Mouse (Mus musculus): ENCODE measurements around the gene Npy4r. TPM values are rescaled to one million over a fixed set of nuclear protein-coding genes. Genes with fewer than 3 reads are reported as not detected.

Gene Npy4r
- total and polyA plus RNA-seq, 3 experiments = 0.11 TPM; not detected in 2

DNA sequence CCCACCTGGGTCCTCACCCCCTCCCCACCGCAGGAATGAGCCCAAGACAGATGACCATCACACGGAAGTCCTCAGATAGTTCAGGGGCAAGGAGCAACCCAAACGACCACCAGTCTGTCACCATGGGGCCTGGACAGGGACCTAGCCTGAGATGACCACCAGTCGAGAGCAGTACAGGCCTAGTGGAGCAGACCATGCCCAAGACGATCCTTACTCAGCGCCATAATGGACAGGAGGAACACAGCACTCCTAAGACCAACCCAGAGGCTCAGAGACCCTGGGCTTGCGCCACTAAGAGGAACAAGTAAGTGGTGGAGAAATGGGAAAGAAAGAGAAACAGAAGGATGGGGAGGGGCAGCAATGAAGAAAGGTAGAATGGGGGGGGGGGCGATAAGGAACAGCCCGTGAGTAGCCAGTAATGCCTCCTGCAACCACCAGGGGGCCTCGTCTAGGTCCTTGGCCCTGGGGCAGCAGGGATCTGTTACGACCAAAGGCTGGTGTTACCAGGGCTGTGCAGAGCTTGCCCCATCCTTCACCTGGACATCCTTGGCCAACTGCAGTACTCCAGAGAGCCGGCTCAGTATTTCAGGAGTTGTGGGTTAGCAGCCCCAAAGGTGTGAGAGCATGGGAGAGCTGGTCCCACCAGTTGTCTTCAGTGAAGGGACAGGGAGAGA lies 45.8 kb downstream of the Npy4r start:
- DNase-seq (ENCODE audit: low spot score) (peak; percentile 4), ATAC-seq (ENCODE audit: extremely low read depth, insufficient number of reproducible peaks, low FRiP score, poor library complexity, severe bottlenecking) (no peak)
- Histone ChIP-seq H3K4me1 (ENCODE audit: insufficient read depth, low read depth, low read length) (no peaks in the 10 kb centered on the region), H3K9me3 (replicated peaks) (no peaks in the 10 kb centered on the region), H3K36me3 (replicated peaks) (no peaks in the 10 kb centered on the region), H3K27me3 (ENCODE audit: insufficient read depth, low read length) (no peaks in the 10 kb centered on the region), H3K4me3 (ENCODE audit: low read depth, low read length) (no peak overlapping the region)
- TF ChIP-seq CTCF (IDR thresholded peaks at IDR 0.05; ENCODE audit: low read depth, low read length) (peak; percentile 48), GATA1 (IDR thresholded peaks at IDR 0.05; ENCODE audit: borderline replicate concordance, low read length) (no peak)

DNA sequence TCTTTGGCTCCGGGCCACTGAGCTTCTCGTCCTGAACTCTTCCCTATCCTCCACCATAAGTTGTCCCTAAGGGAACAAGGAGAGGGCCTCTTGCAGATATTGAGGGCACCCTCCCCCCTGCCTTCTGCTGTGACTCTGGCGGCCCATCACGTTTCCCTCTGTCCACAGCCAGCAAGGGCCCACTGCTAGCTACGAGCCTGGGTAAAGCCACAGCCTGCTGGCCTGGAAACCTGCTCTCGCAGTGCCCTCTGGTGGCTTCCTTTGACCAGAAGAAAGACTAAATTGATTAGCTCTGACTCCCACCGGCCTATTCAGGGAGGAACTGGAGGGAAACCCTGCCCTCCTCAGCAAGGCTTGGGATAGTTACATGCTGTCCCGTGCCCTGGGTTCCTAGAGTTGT lies 47.4 kb downstream of the Npy4r start:
- Histone ChIP-seq H3K4me1 (ENCODE audit: insufficient read depth, low read depth, low read length) (no peaks in the 10 kb centered on the region), H3K9me3 (replicated peaks) (no peaks in the 10 kb centered on the region), H3K4me3 (ENCODE audit: low read depth, low read length) (no peak overlapping the region), H3K36me3 (replicated peaks) (no peaks in the 10 kb centered on the region), H3K27me3 (ENCODE audit: insufficient read depth, low read length) (no peaks in the 10 kb centered on the region)
- TF ChIP-seq POLR2AphosphoS5 (IDR thresholded peaks at IDR 0.05; ENCODE audit: insufficient replicate concordance, low read depth, low read length) = no peak
- no peak for TF ChIP-seq GATA2 (IDR thresholded peaks at IDR 0.05; ENCODE audit: borderline replicate concordance, low read depth, low read length)
- TF ChIP-seq TAL1 (conservative IDR thresholded peaks at IDR 0.05; ENCODE audit: low read depth, low read length) = no peak
- no peak for TF ChIP-seq CTCF (IDR thresholded peaks at IDR 0.05; ENCODE audit: low read depth, low read length)
- no peak for TF ChIP-seq GATA1 (IDR thresholded peaks at IDR 0.05; ENCODE audit: borderline replicate concordance, low read length)
- ATAC-seq (ENCODE audit: extremely low read depth, insufficient number of reproducible peaks, low FRiP score, poor library complexity, severe bottlenecking) (no peak), DNase-seq (ENCODE audit: low spot score) (no peak)

GRCm38 (mm10) chr14:34103855-34104254 lies 48.4 kb downstream of the Npy4r start:
- DNase-seq (ENCODE audit: low spot score) (no peak), ATAC-seq (ENCODE audit: extremely low read depth, insufficient number of reproducible peaks, low FRiP score, poor library complexity, severe bottlenecking) (no peak)
- Histone ChIP-seq H3K4me1 (ENCODE audit: insufficient read depth, low read depth, low read length) (no peaks in the 10 kb centered on the region), H3K27me3 (ENCODE audit: insufficient read depth, low read length) (no peaks in the 10 kb centered on the region), H3K36me3 (replicated peaks) (no peaks in the 10 kb centered on the region), H3K9me3 (replicated peaks) (no peaks in the 10 kb centered on the region), H3K4me3 (ENCODE audit: low read depth, low read length) (no peak overlapping the region)
- TF ChIP-seq GATA1 (IDR thresholded peaks at IDR 0.05; ENCODE audit: borderline replicate concordance, low read length) (no peak), CTCF (IDR thresholded peaks at IDR 0.05; ENCODE audit: low read depth, low read length) (no peak), TAL1 (conservative IDR thresholded peaks at IDR 0.05; ENCODE audit: low read depth, low read length) (no peak), POLR2AphosphoS5 (IDR thresholded peaks at IDR 0.05; ENCODE audit: insufficient replicate concordance, low read depth, low read length) (no peak), GATA2 (IDR thresholded peaks at IDR 0.05; ENCODE audit: borderline replicate concordance, low read depth, low read length) (no peak)

- DNase-seq (ENCODE audit: low spot score) (no peak), ATAC-seq (ENCODE audit: extremely low read depth, insufficient number of reproducible peaks, low FRiP score, poor library complexity, severe bottlenecking) (no peak)
Observed at GRCm38 (mm10) chr14:34102601-34103000, 49.7 kb downstream of the Npy4r start, which contains the start of gene A630023A22Rik. Gene A630023A22Rik (minus strand): TSS chr14:34102754.

DNA sequence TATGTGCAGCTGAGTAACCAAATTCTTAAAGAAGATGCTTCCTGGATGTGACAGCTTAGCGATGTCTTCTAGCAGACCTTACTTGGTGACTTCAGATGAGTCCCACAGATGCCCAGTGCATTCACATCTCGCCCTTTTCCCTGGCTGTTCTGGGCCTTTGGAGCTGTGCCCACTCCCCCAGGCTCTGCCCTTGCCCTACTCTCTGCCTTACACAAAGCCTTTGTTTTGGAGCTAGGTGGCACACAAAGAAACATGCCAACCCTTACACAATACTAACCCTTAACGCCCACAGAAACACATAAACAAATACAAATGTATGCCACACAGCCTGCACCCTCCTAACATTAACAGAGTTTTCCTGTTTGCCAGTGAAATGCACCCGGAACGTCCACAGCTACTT lies 56.1 kb downstream of the Npy4r start:
- TF ChIP-seq CTCF (IDR thresholded peaks at IDR 0.05; ENCODE audit: low read depth, low read length) (no peak), TAL1 (conservative IDR thresholded peaks at IDR 0.05; ENCODE audit: low read depth, low read length) (no peak), GATA2 (IDR thresholded peaks at IDR 0.05; ENCODE audit: borderline replicate concordance, low read depth, low read length) (no peak), POLR2AphosphoS5 (IDR thresholded peaks at IDR 0.05; ENCODE audit: insufficient replicate concordance, low read depth, low read length) (no peak), GATA1 (IDR thresholded peaks at IDR 0.05; ENCODE audit: borderline replicate concordance, low read length) (no peak)
- Histone ChIP-seq H3K9me3 (replicated peaks) (0 out of 2 replicates have a peak, but pooled peaks cover 3% of the 10 kb centered on the region), H3K4me1 (ENCODE audit: insufficient read depth, low read depth, low read length) (no peaks in the 10 kb centered on the region), H3K4me3 (ENCODE audit: low read depth, low read length) (no peak overlapping the region), H3K36me3 (replicated peaks) (no peaks in the 10 kb centered on the region), H3K27me3 (ENCODE audit: insufficient read depth, low read length) (no peaks in the 10 kb centered on the region; the same call in 1 of the 2 replicates)
- DNase-seq (ENCODE audit: low spot score) = no peak
- no peak for ATAC-seq (ENCODE audit: extremely low read depth, insufficient number of reproducible peaks, low FRiP score, poor library complexity, severe bottlenecking)

More at GRCm38 (mm10) chr14:34102601-34103000, 49.7 kb downstream of the Npy4r start, which contains the start of gene A630023A22Rik:
- Histone ChIP-seq H3K4me3 (ENCODE audit: low read depth, low read length) (no peak within 1 kb of the TSS), H3K4me1 (ENCODE audit: insufficient read depth, low read depth, low read length) (no peaks in the 10 kb centered on the region), H3K9me3 (replicated peaks) (no peaks in the 10 kb centered on the region), H3K36me3 (replicated peaks) (no peaks in the 10 kb centered on the region), H3K27me3 (ENCODE audit: insufficient read depth, low read length) (no peaks in the 10 kb centered on the region)
- TF ChIP-seq GATA2 (IDR thresholded peaks at IDR 0.05; ENCODE audit: borderline replicate concordance, low read depth, low read length) (no peak), GATA1 (IDR thresholded peaks at IDR 0.05; ENCODE audit: borderline replicate concordance, low read length) (no peak), POLR2AphosphoS5 (IDR thresholded peaks at IDR 0.05; ENCODE audit: insufficient replicate concordance, low read depth, low read length) (no peak), TAL1 (conservative IDR thresholded peaks at IDR 0.05; ENCODE audit: low read depth, low read length) (no peak), CTCF (IDR thresholded peaks at IDR 0.05; ENCODE audit: low read depth, low read length) (no peak)

Other genes starting within 250 kb of the Npy4r start
- not detected in 2 replicates for gene Gdf10, start 228.9 kb downstream of the Npy4r start, total RNA-seq (2014; fragmentation: Nextera tagmentation)
- gene Gdf10, start 228.9 kb downstream of the Npy4r start, total RNA-seq (2017) = 0.06 and 0.11 TPM in 2 replicates
- not detected in 2 replicates for gene Gdf10, start 228.9 kb downstream of the Npy4r start, polyA plus RNA-seq (2012)
- gene Gdf2, start 211.4 kb downstream of the Npy4r start, total RNA-seq (2014; fragmentation: Nextera tagmentation) = not detected in 2 replicates
- gene Gdf2, start 211.4 kb downstream of the Npy4r start, total RNA-seq (2017) = 0.12 and 0.16 TPM in 2 replicates
- gene Gdf2, start 211.4 kb downstream of the Npy4r start, polyA plus RNA-seq (2012) = not detected in 2 replicates
- not detected in 2 replicates for gene Rbp3, start 198.5 kb downstream of the Npy4r start, total RNA-seq (2014; fragmentation: Nextera tagmentation)
- 0.11 TPM in 1 of 2 replicates, not detected in the other for gene Rbp3, start 198.5 kb downstream of the Npy4r start, total RNA-seq (2017)
- not detected in 2 replicates for gene Rbp3, start 198.5 kb downstream of the Npy4r start, polyA plus RNA-seq (2012)
- gene Zfp488, start 173.7 kb downstream of the Npy4r start, total RNA-seq (2014; fragmentation: Nextera tagmentation) = not detected in 2 replicates
- gene Zfp488, start 173.7 kb downstream of the Npy4r start, total RNA-seq (2017) = 0.05 TPM in 1 of 2 replicates, not detected in the other
- not detected in 2 replicates for gene Zfp488, start 173.7 kb downstream of the Npy4r start, polyA plus RNA-seq (2012)
- not detected in 2 replicates for gene Gm30083, start 137.3 kb downstream of the Npy4r start, total RNA-seq (2014; fragmentation: Nextera tagmentation)
- gene Gm30083, start 137.3 kb downstream of the Npy4r start, total RNA-seq (2017) = not detected in 2 replicates
- gene Gm30083, start 137.3 kb downstream of the Npy4r start, polyA plus RNA-seq (2012) = not detected in 2 replicates
- not detected in 2 replicates for gene Gm5460, start 135.7 kb downstream of the Npy4r start, total RNA-seq (2014; fragmentation: Nextera tagmentation)
- gene Gm5460, start 135.7 kb downstream of the Npy4r start, total RNA-seq (2017) = 0.17 TPM in 1 of 2 replicates, not detected in the other
- not detected in 2 replicates for gene Gm5460, start 135.7 kb downstream of the Npy4r start, polyA plus RNA-seq (2012)
- gene Antxrl, start 99.8 kb downstream of the Npy4r start, total RNA-seq (2014; fragmentation: Nextera tagmentation) = not detected in 2 replicates
- gene Antxrl, start 99.8 kb downstream of the Npy4r start, total RNA-seq (2017) = 0.11 and 0.17 TPM in 2 replicates
- gene Antxrl, start 99.8 kb downstream of the Npy4r start, polyA plus RNA-seq (2012) = not detected in 2 replicates
- not detected in 2 replicates for gene Anxa8, start 66.5 kb downstream of the Npy4r start, total RNA-seq (2014; fragmentation: Nextera tagmentation)
- not detected in 2 replicates for gene Anxa8, start 66.5 kb downstream of the Npy4r start, total RNA-seq (2017)
- not detected in 2 replicates for gene Anxa8, start 66.5 kb downstream of the Npy4r start, polyA plus RNA-seq (2012)
- not detected in 2 replicates for gene A630023A22Rik, start 49.7 kb downstream of the Npy4r start, total RNA-seq (2014; fragmentation: Nextera tagmentation)
- gene A630023A22Rik, start 49.7 kb downstream of the Npy4r start, total RNA-seq (2017) = 0.11 TPM in 1 of 2 replicates, not detected in the other
- gene A630023A22Rik, start 49.7 kb downstream of the Npy4r start, polyA plus RNA-seq (2012) = not detected in 2 replicates
- not detected in 2 replicates for gene Gprin2, start 49.2 kb upstream of the Npy4r start, total RNA-seq (2014; fragmentation: Nextera tagmentation)
- gene Gprin2, start 49.2 kb upstream of the Npy4r start, total RNA-seq (2017) = under 0.01 and 0.05 TPM in 2 replicates
- not detected in 2 replicates for gene Gprin2, start 49.2 kb upstream of the Npy4r start, polyA plus RNA-seq (2012)
- not detected in 2 replicates for gene Syt15, start 67.1 kb upstream of the Npy4r start, total RNA-seq (2014; fragmentation: Nextera tagmentation)
- 0.11 TPM in 1 of 2 replicates, not detected in the other for gene Syt15, start 67.1 kb upstream of the Npy4r start, total RNA-seq (2017)
- gene Syt15, start 67.1 kb upstream of the Npy4r start, polyA plus RNA-seq (2012) = not detected in 2 replicates
- gene Shld2, start 158.0 kb upstream of the Npy4r start, total RNA-seq (2014; fragmentation: Nextera tagmentation) = 21.1 and 24.2 TPM in 2 replicates
- gene Shld2, start 158.0 kb upstream of the Npy4r start, total RNA-seq (2017) = 14.6 and 14.8 TPM in 2 replicates
- gene Shld2, start 158.0 kb upstream of the Npy4r start, polyA plus RNA-seq (2012) = 6.2 and 7.9 TPM in 2 replicates
- gene Glud1, start 158.2 kb upstream of the Npy4r start, total RNA-seq (2014; fragmentation: Nextera tagmentation) = 92.0 and 118 TPM in 2 replicates
- gene Glud1, start 158.2 kb upstream of the Npy4r start, total RNA-seq (2017) = 83.9 and 109 TPM in 2 replicates
- gene Glud1, start 158.2 kb upstream of the Npy4r start, polyA plus RNA-seq (2012) = 45.9 and 61.4 TPM in 2 replicates
- gene Fam25c, start 202.9 kb upstream of the Npy4r start, total RNA-seq (2014; fragmentation: Nextera tagmentation) = not detected in 2 replicates
- not detected in 2 replicates for gene Fam25c, start 202.9 kb upstream of the Npy4r start, total RNA-seq (2017)
- not detected in 2 replicates for gene Fam25c, start 202.9 kb upstream of the Npy4r start, polyA plus RNA-seq (2012)
- not detected in 2 replicates for gene Sncg, start 222.3 kb upstream of the Npy4r start, total RNA-seq (2014; fragmentation: Nextera tagmentation)
- gene Sncg, start 222.3 kb upstream of the Npy4r start, total RNA-seq (2017) = 0.23 and 0.27 TPM in 2 replicates
- gene Sncg, start 222.3 kb upstream of the Npy4r start, polyA plus RNA-seq (2012) = not detected in 2 replicates
- not detected in 2 replicates for gene Mmrn2, start 223.0 kb upstream of the Npy4r start, total RNA-seq (2014; fragmentation: Nextera tagmentation)
- gene Mmrn2, start 223.0 kb upstream of the Npy4r start, total RNA-seq (2017) = 0.11 and 0.12 TPM in 2 replicates
- 0.01 TPM in 2 replicates for gene Mmrn2, start 223.0 kb upstream of the Npy4r start, polyA plus RNA-seq (2012)